In the genomic region with DNA sequence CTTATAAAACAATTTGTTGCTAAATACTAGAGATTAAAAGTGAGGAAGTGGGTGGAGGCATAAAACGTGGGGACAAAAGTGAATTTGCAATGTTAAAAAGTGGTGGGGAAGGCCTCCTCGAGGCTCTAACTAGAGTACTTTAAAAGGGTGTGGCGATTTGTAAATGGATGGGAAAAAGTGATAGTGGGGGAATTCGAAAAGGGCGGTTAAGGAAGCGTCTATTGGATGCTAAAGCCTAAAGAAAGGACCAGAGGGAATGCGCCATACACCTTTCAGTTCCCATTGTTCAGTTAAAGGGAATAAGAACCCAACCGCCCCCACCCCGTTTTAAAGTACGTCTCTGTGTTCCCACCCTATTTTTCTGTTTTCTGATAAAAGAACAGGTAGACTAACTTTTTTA, we compare ENCODE assay signal across 8 mouse cellular contexts. TPM values are rescaled to one million over a fixed set of nuclear protein-coding genes. Genes with fewer than 3 reads are reported as not detected.
A peak's percentile ranks its signal among the peaks of the same experiment; 100 is the strongest.
DNase-seq lines count a peak whose midpoint lies in the region; ATAC-seq and TF ChIP-seq lines count a peak whose summit lies in the region.

No protein-coding gene starts in this region.

- H3K27me3 ChIP-seq in kidney, embryonic 14.5 days (ENCODE audit: control insufficient read depth, insufficient read depth, low read length): no peaks in the 10 kb centered on the region
- peaks cover 7% of the 10 kb centered on the region; the same call in 1 of the 2 replicates for H3K27me3 ChIP-seq in hindbrain, embryonic 11.5 days (ENCODE audit: control insufficient read depth, insufficient read depth, low read length)
- H3K27me3 ChIP-seq in midbrain, embryonic 11.5 days (ENCODE audit: control insufficient read depth, insufficient read depth, low read length): peaks cover 8% of the 10 kb centered on the region

- no peaks in the 10 kb centered on the region for H3K9me3 ChIP-seq in kidney, embryonic 14.5 days (ENCODE audit: control insufficient read depth, low read length)
- H3K9me3 ChIP-seq in hindbrain, embryonic 11.5 days (ENCODE audit: control insufficient read depth, low read length): no peaks in the 10 kb centered on the region
- H3K9me3 ChIP-seq in midbrain, embryonic 11.5 days (ENCODE audit: control insufficient read depth, low read length): no peaks in the 10 kb centered on the region

- no peaks in the 10 kb centered on the region for H3K4me1 ChIP-seq in kidney, embryonic 14.5 days (ENCODE audit: control insufficient read depth, insufficient read depth, low read length)
- no peaks in the 10 kb centered on the region for H3K4me1 ChIP-seq in bone marrow macrophage, adult 2 months (ENCODE audit: control insufficient read depth, insufficient read depth, low read length)
- no peaks in the 10 kb centered on the region for H3K4me1 ChIP-seq in hindbrain, embryonic 11.5 days (replicated peaks; ENCODE audit: control insufficient read depth, insufficient read depth, low read length)
- no peaks in the 10 kb centered on the region for H3K4me1 ChIP-seq in midbrain, embryonic 11.5 days (ENCODE audit: control insufficient read depth, insufficient read depth, low read length)

- ATAC-seq in kidney, embryonic 14.5 days (ENCODE audit: low FRiP score, low TSS enrichment): no peak
- no peak; the same call in 1 of the 2 replicates for ATAC-seq in hindbrain, embryonic 11.5 days (ENCODE audit: low FRiP score)
- ATAC-seq in midbrain, embryonic 11.5 days (ENCODE audit: low FRiP score): no peak

- TF ChIP-seq POLR2A in bone marrow macrophage, adult 2 months (IDR thresholded peaks at IDR 0.05; ENCODE audit: borderline replicate concordance, low read depth, low read length): no peak

- no peak for TF ChIP-seq CTCF in bone marrow macrophage, adult 2 months (IDR thresholded peaks at IDR 0.05; ENCODE audit: low read depth, low read length)

- WGBS in kidney, embryonic 14.5 days: 75% methylated on average over 10 of the region's 10 CpGs
- 84% methylated on average over 10 of the region's 10 CpGs for WGBS in hindbrain, embryonic 11.5 days
- WGBS in midbrain, embryonic 11.5 days: 82% methylated on average over 10 of the region's 10 CpGs

- no peak overlapping the region for H3K9ac ChIP-seq in kidney, embryonic 14.5 days (ENCODE audit: low read depth, low read length)
- H3K9ac ChIP-seq in hindbrain, embryonic 11.5 days (ENCODE audit: low read depth, low read length): no peak overlapping the region
- H3K9ac ChIP-seq in midbrain, embryonic 11.5 days (ENCODE audit: low read length): no peak overlapping the region

- H3K36me3 ChIP-seq in kidney, embryonic 14.5 days (ENCODE audit: control insufficient read depth, insufficient read depth, low read length): peaks cover 3% of the 10 kb centered on the region; the same call in 1 of the 2 replicates
- H3K36me3 ChIP-seq in hindbrain, embryonic 11.5 days (ENCODE audit: control insufficient read depth, insufficient read depth, low read length): no peaks in the 10 kb centered on the region
- H3K36me3 ChIP-seq in midbrain, embryonic 11.5 days (ENCODE audit: control insufficient read depth, insufficient read depth, low read length): no peaks in the 10 kb centered on the region

- no peak for DNase-seq in kidney, postnatal 14 days
- DNase-seq in hindbrain, embryonic 11.5 days (ENCODE audit: low spot score): no peak
- DNase-seq in midbrain, embryonic 11.5 days (ENCODE audit: low spot score, missing footprints): no peak
- no peak for DNase-seq in MN1 (ENCODE audit: low spot score)
- DNase-seq in urinary bladder, postnatal 10 days (ENCODE audit: low spot score): no peak
- DNase-seq in cerebellum, adult 9-10 months: no peak

- peak overlapping the region; percentile 23; the same call in 1 of the 2 replicates for H3K4me2 ChIP-seq in kidney, embryonic 14.5 days (replicated peaks; ENCODE audit: low read depth, low read length)
- peak overlapping the region; percentile 32; the same call in 1 of the 2 replicates for H3K4me2 ChIP-seq in hindbrain, embryonic 11.5 days (replicated peaks; ENCODE audit: low read depth, low read length)
- H3K4me2 ChIP-seq in midbrain, embryonic 11.5 days: peak overlapping the region; percentile 37; the same call in 1 of the 2 replicates

- no peak overlapping the region; the same call in 1 of the 2 replicates for H3K4me3 ChIP-seq in kidney, embryonic 14.5 days (ENCODE audit: low read length)
- H3K4me3 ChIP-seq in bone marrow macrophage, adult 2 months (ENCODE audit: insufficient read depth, low read length): no peak overlapping the region
- no peak overlapping the region for H3K4me3 ChIP-seq in hindbrain, embryonic 11.5 days (ENCODE audit: low read depth, low read length)
- H3K4me3 ChIP-seq in midbrain, embryonic 11.5 days (ENCODE audit: low read depth, low read length): no peak overlapping the region

- peak overlapping the region; percentile 51 for H3K27ac ChIP-seq in kidney, embryonic 14.5 days (ENCODE audit: low read depth, low read length)
- peak overlapping the region; percentile 91 for H3K27ac ChIP-seq in bone marrow macrophage, adult 2 months (ENCODE audit: insufficient read depth, low read depth, low read length)
- no peak overlapping the region for H3K27ac ChIP-seq in hindbrain, embryonic 11.5 days (ENCODE audit: low read depth, low read length)
- H3K27ac ChIP-seq in midbrain, embryonic 11.5 days (ENCODE audit: low read depth, low read length): no peak overlapping the region; the same call in 1 of the 2 replicates

RNA-seq across cellular contexts. Expression of a gene that starts 0.7 kb away (rescaled TPM):
- polyA plus RNA-seq in kidney, embryonic 14.5 days (2014; fragmentation: Nextera tagmentation; extraction: Ambion mirVana): 21.5 and 44.6 TPM in 2 replicates
- polyA plus RNA-seq in bone marrow macrophage, adult 2 months (2012; ENCODE audit: insufficient read depth, insufficient read length, missing spikeins): 39.5 and 40.1 TPM in 2 replicates
- polyA plus RNA-seq in hindbrain, embryonic 11.5 days (2014; fragmentation: Nextera tagmentation; extraction: Ambion mirVana): 41.0 and 41.1 TPM in 2 replicates
- 37.7 and 43.1 TPM in 2 replicates for polyA plus RNA-seq in midbrain, embryonic 11.5 days (2014; fragmentation: Nextera tagmentation; extraction: Ambion mirVana)

Comparison
In these comparisons a context has a peak if more than half of its experiments do, and no peak if none do; other contexts are left out.
1. H3K27ac ChIP-seq: peak in kidney, embryonic 14.5 days (single experiment) and bone marrow macrophage, adult 2 months (single experiment); none in hindbrain, embryonic 11.5 days (single experiment) and midbrain, embryonic 11.5 days (single experiment).
2. Peak in every context shown above with its lines, with median percentiles within 50 percentile points of each other: H3K4me2 ChIP-seq.